Mouse (Mus musculus) megakaryocyte, adult 5-6 weeks (primary cell): Measurements from ENCODE around the gene Vmn1r77. TPM values are rescaled to one million over a fixed set of nuclear protein-coding genes. Genes with fewer than 3 reads are reported as not detected.
"Not testable (repeated sequence)": the region's sequence is repeated elsewhere in the genome, so short reads cannot be mapped to it uniquely, and the experiment has no call there.

ENCODE experiments used
- ATAC-seq: 2 replicates; pipeline ENCODE4 v1.8.0; 2016; ENCODE audit warnings: mild to moderate bottlenecking, inconsistent platforms; ENCODE audit not compliant: poor library complexity, severe bottlenecking
- total RNA-seq, 2 experiments: library from RNA; stranded (forward) in 1 of 2; stranded (reverse) in 1 of 2; fragments of 153-499, 151-499 nt in 1 of 2; fragments of 221-1000, 200-1000 nt in 1 of 2; gene quantifications; 2 replicates each; pipeline versions ENCODE4 v1.2.3 to v1.2.4; 2015 to 2017

The Vmn1r77 gene
- total RNA-seq (2015) = not detected in 2 replicates
- total RNA-seq (2017) = not detected in 2 replicates

DNA sequence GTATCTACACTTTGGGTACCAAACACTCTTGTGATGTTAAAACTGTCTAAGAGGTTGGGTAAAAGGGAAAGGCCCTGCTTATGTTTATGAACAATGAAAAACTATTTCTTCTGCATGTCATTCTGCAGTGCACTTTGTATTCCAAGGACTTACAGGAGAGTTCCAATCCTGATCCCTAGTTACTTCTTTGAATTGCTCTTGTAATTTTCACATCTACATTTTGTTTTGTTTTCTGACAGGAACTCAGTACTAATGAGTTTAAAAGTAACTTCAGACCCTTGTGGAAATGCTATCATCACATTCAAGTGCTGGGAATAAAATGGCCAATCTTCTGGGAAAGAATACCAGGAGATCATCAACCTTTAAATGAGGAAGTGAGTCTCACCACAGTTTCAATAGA is at the start of gene Vmn1r77:
Vmn1r77 (plus strand) TSS at position 301 of the 400 bp plus-strand sequence.
- not testable (repeated sequence) for ATAC-seq

DNA sequence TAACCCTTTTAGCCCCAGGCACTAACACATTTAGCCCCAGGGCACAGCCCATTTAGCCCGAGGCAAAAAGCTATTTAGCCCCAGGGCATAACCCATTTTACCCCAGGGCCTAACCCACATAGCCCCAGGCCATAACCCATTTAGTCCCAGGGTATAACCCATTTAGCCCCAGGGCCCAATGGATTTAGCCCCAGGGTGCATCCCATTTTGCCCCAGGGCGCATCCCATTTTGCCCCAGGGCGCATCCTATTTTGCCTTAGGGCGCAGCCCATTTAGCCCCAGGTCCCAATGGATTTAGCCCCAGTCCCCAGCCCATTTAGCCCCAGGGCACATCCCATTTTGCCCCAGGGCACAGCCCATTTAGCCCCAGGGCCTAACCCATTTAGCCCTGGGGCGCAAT is 25.1 kb upstream of the Vmn1r77 start:
- not testable (repeated sequence) for ATAC-seq

DNA sequence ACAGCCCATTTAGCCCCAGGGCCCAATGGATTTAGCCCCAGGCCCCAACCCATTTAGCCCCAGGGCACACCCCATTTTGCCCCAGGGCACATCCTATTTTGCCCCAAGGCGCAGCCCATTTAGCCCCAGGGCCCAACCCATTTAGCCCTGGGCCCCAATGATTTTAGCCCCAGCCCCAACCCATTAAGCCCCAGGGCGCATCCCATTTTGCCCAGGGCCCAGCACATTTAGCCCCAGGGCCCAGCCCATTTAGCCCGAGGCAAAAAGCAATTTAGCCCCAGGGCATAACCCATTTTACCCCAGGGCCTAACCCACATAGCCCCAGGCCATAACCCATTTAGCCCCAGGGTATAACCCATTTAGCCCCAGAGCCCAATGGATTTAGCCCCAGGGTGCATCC is 24.2 kb upstream of the Vmn1r77 start:
- not testable (repeated sequence) for ATAC-seq

DNA sequence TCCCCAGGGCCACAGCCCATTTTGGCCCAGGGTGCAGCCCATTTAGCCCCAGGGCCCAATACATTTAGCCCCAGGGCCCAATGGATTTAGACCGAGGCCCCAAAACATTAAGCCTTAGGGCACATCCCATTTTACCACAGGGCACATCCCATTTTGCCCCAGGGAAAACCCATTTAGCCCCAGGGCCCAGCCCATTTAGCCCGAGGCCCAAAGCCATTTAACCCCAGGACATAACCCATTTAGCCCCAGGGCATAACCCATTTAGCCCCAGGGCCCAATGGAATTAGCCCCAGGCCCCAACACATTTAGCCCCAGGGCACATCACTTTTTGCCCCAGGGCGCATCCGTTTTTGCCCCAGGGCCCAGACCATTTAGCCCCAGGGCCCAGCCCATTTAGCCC is 23.4 kb upstream of the Vmn1r77 start:
- no peak for ATAC-seq

DNA sequence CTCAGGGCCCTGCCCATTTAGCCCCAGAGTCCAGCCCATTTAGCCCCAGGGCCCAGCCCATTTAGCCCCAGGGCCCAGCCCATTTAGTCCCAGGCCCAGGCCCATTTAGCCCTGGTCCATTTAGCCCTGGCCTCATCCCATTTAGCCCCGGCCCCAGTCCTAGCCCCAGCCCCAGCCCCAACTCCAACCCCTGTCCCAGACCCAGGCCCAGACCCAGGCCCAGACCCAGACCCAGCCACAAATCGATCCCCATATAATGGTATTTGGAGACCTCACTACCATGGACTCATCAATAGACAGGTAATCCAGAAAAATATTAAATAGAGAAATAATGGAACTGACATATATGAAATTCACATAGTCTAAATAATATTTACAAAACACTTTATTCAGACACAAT is 18.7 kb upstream of the Vmn1r77 start:
- ATAC-seq = not testable (repeated sequence)

DNA sequence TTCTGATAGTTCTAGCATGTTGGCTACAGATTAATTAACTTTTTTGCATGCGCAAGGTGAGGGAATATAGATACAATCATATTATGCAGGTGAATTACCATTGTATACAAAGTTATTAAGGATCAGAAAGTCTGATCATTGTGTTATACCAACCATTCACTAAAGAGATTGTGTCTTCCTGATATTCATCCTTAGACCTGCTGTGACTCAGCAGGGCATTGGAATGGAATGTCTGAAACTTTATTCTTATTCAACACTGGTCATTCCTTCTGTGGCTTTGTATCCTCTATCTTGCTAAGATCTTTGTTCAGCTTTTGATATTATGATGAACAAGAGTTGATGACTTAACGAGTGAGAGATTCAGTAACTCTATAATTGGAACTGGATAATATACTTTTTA is 4.1 kb downstream of the Vmn1r77 start:
- no peak for ATAC-seq

Other genes with a start within 250 kb of the Vmn1r77 start
- gene Vmn1r74, start 202.8 kb upstream of the Vmn1r77 start, total RNA-seq (2015) = not detected in 2 replicates
- not detected in 2 replicates for gene Vmn1r74, start 202.8 kb upstream of the Vmn1r77 start, total RNA-seq (2017)
- gene Vmn1r75, start 162.1 kb upstream of the Vmn1r77 start, total RNA-seq (2015) = not detected in 2 replicates
- not detected in 2 replicates for gene Vmn1r75, start 162.1 kb upstream of the Vmn1r77 start, total RNA-seq (2017)
- gene Vmn1r76, start 98.5 kb upstream of the Vmn1r77 start, total RNA-seq (2015) = not detected in 2 replicates
- not detected in 2 replicates for gene Vmn1r76, start 98.5 kb upstream of the Vmn1r77 start, total RNA-seq (2017)
- gene Vmn1r78, start 113.5 kb downstream of the Vmn1r77 start, total RNA-seq (2015) = not detected in 2 replicates
- not detected in 2 replicates for gene Vmn1r78, start 113.5 kb downstream of the Vmn1r77 start, total RNA-seq (2017)
- not detected in 2 replicates for gene Vmn1r79, start 134.5 kb downstream of the Vmn1r77 start, total RNA-seq (2015)
- not detected in 2 replicates for gene Vmn1r79, start 134.5 kb downstream of the Vmn1r77 start, total RNA-seq (2017)
- not detected in 2 replicates for gene Vmn1r80, start 152.5 kb downstream of the Vmn1r77 start, total RNA-seq (2015)
- gene Vmn1r80, start 152.5 kb downstream of the Vmn1r77 start, total RNA-seq (2017) = not detected in 2 replicates
- not detected in 2 replicates for gene Vmn1r81, start 231.5 kb downstream of the Vmn1r77 start, total RNA-seq (2015)
- gene Vmn1r81, start 231.5 kb downstream of the Vmn1r77 start, total RNA-seq (2017) = not detected in 2 replicates